Mouse (Mus musculus) telencephalon, adult 2 months (tissue): ENCODE data around the gene Olfr1326-ps1.

Experiments
- DNase-seq: peaks from one replicate; pipeline ENCODE4 v3.0.0-alpha.2; 2011; ENCODE audit warnings: low read depth, low spot score

The Olfr1326-ps1 gene

DNA sequence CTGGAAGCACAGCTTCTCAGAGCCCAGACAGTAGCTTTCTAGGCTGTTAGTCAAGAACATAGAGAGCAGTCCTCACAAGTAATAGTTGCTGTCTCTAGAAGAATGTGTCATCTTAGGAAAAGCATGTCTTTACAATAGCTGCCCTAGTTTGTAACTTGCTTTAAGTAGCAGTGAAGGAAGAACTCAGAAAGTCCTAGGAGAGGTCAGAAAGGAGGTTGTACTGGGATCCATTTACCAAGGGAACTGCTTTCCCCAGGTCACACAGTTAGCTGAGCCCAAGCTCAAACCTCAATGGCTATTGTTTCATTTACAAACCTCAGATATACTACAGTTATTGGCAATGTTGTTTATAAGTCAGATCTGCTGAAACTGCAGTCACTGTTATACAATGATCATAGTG lies at the start of gene Olfr1326-ps1:
Olfr1326-ps1 (minus strand) TSS at position 101 of the 400 bp plus-strand sequence.
- no peak for DNase-seq

DNA sequence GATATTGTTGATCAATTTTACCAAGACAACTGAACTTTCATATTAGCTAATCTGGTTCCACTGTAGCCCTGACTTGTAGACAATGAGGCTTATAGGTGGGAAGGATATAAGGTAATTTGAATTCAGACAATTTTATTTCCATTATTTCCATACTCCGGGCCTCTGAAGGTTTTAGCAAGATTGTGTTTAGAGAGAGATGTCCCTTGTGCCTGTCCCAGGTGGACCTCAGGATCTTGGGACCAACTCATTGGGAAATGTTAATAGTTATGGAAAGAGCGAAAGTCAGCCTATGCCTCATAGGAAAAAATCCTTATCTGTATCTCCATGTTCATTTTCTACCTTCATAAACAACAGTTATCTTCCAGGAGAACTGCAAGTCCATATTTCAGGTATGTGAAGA lies 17.7 kb upstream of the Olfr1326-ps1 start, which contains the start of gene Olfr1325:
Olfr1325 (plus strand) TSS at position 301 of the 400 bp plus-strand sequence.
- no peak for DNase-seq
